Mouse (Mus musculus): ENCODE data around the gene Nr5a2.

- TF ChIP-seq CTCF (IDR thresholded peaks at IDR 0.05; ENCODE audit: low read depth, low read length) (no peak), GATA1 (IDR thresholded peaks at IDR 0.05; ENCODE audit: borderline replicate concordance, low read length) (no peak)
These were observed 42.9 kb upstream of the Nr5a2 start for GRCm38 (mm10) chr1:137003144-137003543.
